Comparison of ENCODE assay signal across 8 mouse cellular contexts in genomic region chr8:82027401-82027800, GRCm38 (mm10).
DNase-seq lines count a peak whose midpoint lies in the region; ATAC-seq lines count a peak whose summit lies in the region.

No protein-coding gene starts in this region.

- peak; percentile 7 to 9 for DNase-seq in frontal cortex, postnatal 14 days (ENCODE audit: low spot score in 2 of 2)
- DNase-seq in urinary bladder, postnatal 14 days (ENCODE audit: low spot score), result peak; percentile 5
- no peak for DNase-seq in urinary bladder, postnatal 10 days (ENCODE audit: low spot score)
- DNase-seq in naive thymus-derived CD4-positive, alpha-beta T cell, adult 2 months (ENCODE audit: low read depth), result peak; percentile 42
- DNase-seq in layer of hippocampus, adult 9-10 months (ENCODE audit: low spot score), result no peak
- DNase-seq in ovary, postnatal 14 days (ENCODE audit: low spot score), result no peak

- no peak for ATAC-seq in frontal cortex, adult (ENCODE audit: low TSS enrichment)
- ATAC-seq in inflammation-experienced regulatory T-cells, adult 6 months, result peak; percentile 86

Comparison
In these comparisons a context has a peak if more than half of its experiments do, and no peak if none do; other contexts are left out.
1. DNase-seq: peak in frontal cortex, postnatal 14 days (2 of 2), urinary bladder, postnatal 14 days (single experiment) and naive thymus-derived CD4-positive, alpha-beta T cell, adult 2 months (single experiment); none in urinary bladder, postnatal 10 days (single experiment), layer of hippocampus, adult 9-10 months (single experiment) and ovary, postnatal 14 days (single experiment).